Mouse (Mus musculus): ENCODE measurements around the gene Cyp4v3. TPM values are rescaled to one million over a fixed set of nuclear protein-coding genes. Genes with fewer than 3 reads are reported as not detected.

The Cyp4v3 gene
- total and polyA plus RNA-seq, 3 experiments, result 1.4 to 2.4 (median 2.3) TPM

GRCm38 (mm10) chr8:45291790-45292189 is 41.2 kb downstream of the Cyp4v3 start:
- no peak for DNase-seq
- intact Hi-C loops (cut with DNase I), result no loop called here
- Histone ChIP-seq H3K4me3 (no peak overlapping the region), H3K4me1 (ENCODE audit: control insufficient read depth, insufficient read depth, low read length) (no peaks in the 10 kb centered on the region), H3K79me2 (replicated peaks; ENCODE audit: control insufficient read depth, insufficient read depth, low read length) (no peaks in the 10 kb centered on the region), H3K27me3 (ENCODE audit: control insufficient read depth, insufficient read depth, low read length) (no peaks in the 10 kb centered on the region), H3K27ac (no peak overlapping the region), H3K36me3 (ENCODE audit: control insufficient read depth, insufficient read depth, low read length) (no peaks in the 10 kb centered on the region), H3K9ac (ENCODE audit: low read depth, low read length) (no peak overlapping the region)
- WGBS, result 90% methylated on average over 2 of the region's 2 CpGs
- TF ChIP-seq EP300 (IDR thresholded peaks at IDR 0.05; ENCODE audit: insufficient read depth, low read depth, low read length) (no peak), CTCF (IDR thresholded peaks at IDR 0.05) (no peak), POLR2A (IDR thresholded peaks at IDR 0.05; ENCODE audit: insufficient read depth, low read depth, low read length) (no peak)

- H3K27ac ChIP-seq, result no peak overlapping the region
- intact Hi-C loops (cut with DNase I), result no loop called here
- no peak for TF ChIP-seq EP300 (IDR thresholded peaks at IDR 0.05; ENCODE audit: insufficient read depth, low read depth, low read length)
- no peak for TF ChIP-seq POLR2A (IDR thresholded peaks at IDR 0.05; ENCODE audit: insufficient read depth, low read depth, low read length)
- no peak for TF ChIP-seq CTCF (IDR thresholded peaks at IDR 0.05)
- no peaks in the 10 kb centered on the region for H3K79me2 ChIP-seq (replicated peaks; ENCODE audit: control insufficient read depth, insufficient read depth, low read length)
- no peak for DNase-seq
- H3K36me3 ChIP-seq (ENCODE audit: control insufficient read depth, insufficient read depth, low read length), result no peaks in the 10 kb centered on the region
- no peak overlapping the region for H3K9ac ChIP-seq (ENCODE audit: low read depth, low read length)
- no peaks in the 10 kb centered on the region for H3K4me1 ChIP-seq (ENCODE audit: control insufficient read depth, insufficient read depth, low read length)
- H3K4me3 ChIP-seq, result no peak overlapping the region
- H3K27me3 ChIP-seq (ENCODE audit: control insufficient read depth, insufficient read depth, low read length), result no peaks in the 10 kb centered on the region
- WGBS, result 78% methylated on average over 8 of the region's 8 CpGs
These were observed 51.4 kb downstream of the Cyp4v3 start for GRCm38 (mm10) chr8:45281630-45282029.

GRCm38 (mm10) chr8:45277453-45277852 is 55.6 kb downstream of the Cyp4v3 start:
- Histone ChIP-seq H3K27ac (no peak overlapping the region), H3K4me1 (ENCODE audit: control insufficient read depth, insufficient read depth, low read length) (no peaks in the 10 kb centered on the region), H3K79me2 (replicated peaks; ENCODE audit: control insufficient read depth, insufficient read depth, low read length) (no peaks in the 10 kb centered on the region), H3K27me3 (ENCODE audit: control insufficient read depth, insufficient read depth, low read length) (no peaks in the 10 kb centered on the region), H3K36me3 (ENCODE audit: control insufficient read depth, insufficient read depth, low read length) (no peaks in the 10 kb centered on the region), H3K9ac (ENCODE audit: low read depth, low read length) (no peak overlapping the region), H3K4me3 (no peak overlapping the region)
- TF ChIP-seq CTCF (IDR thresholded peaks at IDR 0.05) (no peak), EP300 (IDR thresholded peaks at IDR 0.05; ENCODE audit: insufficient read depth, low read depth, low read length) (no peak), POLR2A (IDR thresholded peaks at IDR 0.05; ENCODE audit: insufficient read depth, low read depth, low read length) (no peak)
- no peak for DNase-seq
- WGBS, result 80% methylated on average over 3 of the region's 3 CpGs
- intact Hi-C loops (cut with DNase I), result no loop called here

- Histone ChIP-seq H3K36me3 (ENCODE audit: control insufficient read depth, insufficient read depth, low read length) (no peaks in the 10 kb centered on the region), H3K9ac (ENCODE audit: low read depth, low read length) (no peak overlapping the region), H3K27me3 (ENCODE audit: control insufficient read depth, insufficient read depth, low read length) (no peaks in the 10 kb centered on the region), H3K27ac (no peak overlapping the region), H3K4me1 (ENCODE audit: control insufficient read depth, insufficient read depth, low read length) (no peaks in the 10 kb centered on the region), H3K79me2 (replicated peaks; ENCODE audit: control insufficient read depth, insufficient read depth, low read length) (no peaks in the 10 kb centered on the region), H3K4me3 (no peak overlapping the region)
- intact Hi-C loops (cut with DNase I), result no loop called here
- DNase-seq, result no peak
- 78% methylated on average over 4 of the region's 4 CpGs for WGBS
- no peak for TF ChIP-seq CTCF (IDR thresholded peaks at IDR 0.05)
These were observed 58.7 kb downstream of the Cyp4v3 start for GRCm38 (mm10) chr8:45274317-45274716.

GRCm38 (mm10) chr8:45269056-45269455 is 64.0 kb downstream of the Cyp4v3 start:
- H3K27me3 ChIP-seq (ENCODE audit: control insufficient read depth, insufficient read depth, low read length), result no peaks in the 10 kb centered on the region
- intact Hi-C loops (cut with DNase I), result no loop called here
- DNase-seq, result no peak
- no peak for TF ChIP-seq EP300 (IDR thresholded peaks at IDR 0.05; ENCODE audit: insufficient read depth, low read depth, low read length)
- no peak for TF ChIP-seq POLR2A (IDR thresholded peaks at IDR 0.05; ENCODE audit: insufficient read depth, low read depth, low read length)
- TF ChIP-seq CTCF (IDR thresholded peaks at IDR 0.05), result no peak
- no peaks in the 10 kb centered on the region for H3K79me2 ChIP-seq (replicated peaks; ENCODE audit: control insufficient read depth, insufficient read depth, low read length)
- no peaks in the 10 kb centered on the region for H3K36me3 ChIP-seq (ENCODE audit: control insufficient read depth, insufficient read depth, low read length)
- H3K4me1 ChIP-seq (ENCODE audit: control insufficient read depth, insufficient read depth, low read length), result no peaks in the 10 kb centered on the region
- no peak overlapping the region for H3K9ac ChIP-seq (ENCODE audit: low read depth, low read length)
- no peak overlapping the region for H3K27ac ChIP-seq
- H3K4me3 ChIP-seq, result no peak overlapping the region

DNA sequence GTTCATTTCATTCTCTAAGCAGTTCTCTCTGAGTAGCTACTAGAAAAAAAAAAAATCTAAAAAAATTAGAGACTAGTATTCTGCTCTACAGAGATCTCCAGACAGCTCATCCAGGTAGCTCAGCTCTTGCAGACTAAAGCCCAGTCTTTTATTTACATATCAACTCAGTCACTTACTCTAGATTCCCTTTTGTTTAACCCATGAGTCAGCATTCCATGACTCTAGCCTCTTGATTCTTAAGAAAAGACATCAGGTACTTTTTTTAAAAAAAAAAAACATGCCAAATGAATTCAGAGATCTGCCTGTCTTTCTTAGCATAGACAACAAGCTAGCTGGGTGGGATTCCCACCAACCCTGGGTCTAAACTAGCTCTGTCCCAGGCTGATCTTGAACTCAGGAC is 64.5 kb downstream of the Cyp4v3 start:
- Histone ChIP-seq H3K4me1 (ENCODE audit: control insufficient read depth, insufficient read depth, low read length) (no peaks in the 10 kb centered on the region), H3K79me2 (replicated peaks; ENCODE audit: control insufficient read depth, insufficient read depth, low read length) (no peaks in the 10 kb centered on the region), H3K27me3 (ENCODE audit: control insufficient read depth, insufficient read depth, low read length) (no peaks in the 10 kb centered on the region), H3K4me3 (no peak overlapping the region), H3K36me3 (ENCODE audit: control insufficient read depth, insufficient read depth, low read length) (no peaks in the 10 kb centered on the region), H3K27ac (no peak overlapping the region), H3K9ac (ENCODE audit: low read depth, low read length) (no peak overlapping the region)
- no peak for DNase-seq
- TF ChIP-seq EP300 (IDR thresholded peaks at IDR 0.05; ENCODE audit: insufficient read depth, low read depth, low read length) (no peak), POLR2A (IDR thresholded peaks at IDR 0.05; ENCODE audit: insufficient read depth, low read depth, low read length) (no peak), CTCF (IDR thresholded peaks at IDR 0.05) (no peak)
- intact Hi-C loops (cut with DNase I), result no loop called here
